Mouse (Mus musculus): ENCODE measurements around the gene Nubp2.

DNA sequence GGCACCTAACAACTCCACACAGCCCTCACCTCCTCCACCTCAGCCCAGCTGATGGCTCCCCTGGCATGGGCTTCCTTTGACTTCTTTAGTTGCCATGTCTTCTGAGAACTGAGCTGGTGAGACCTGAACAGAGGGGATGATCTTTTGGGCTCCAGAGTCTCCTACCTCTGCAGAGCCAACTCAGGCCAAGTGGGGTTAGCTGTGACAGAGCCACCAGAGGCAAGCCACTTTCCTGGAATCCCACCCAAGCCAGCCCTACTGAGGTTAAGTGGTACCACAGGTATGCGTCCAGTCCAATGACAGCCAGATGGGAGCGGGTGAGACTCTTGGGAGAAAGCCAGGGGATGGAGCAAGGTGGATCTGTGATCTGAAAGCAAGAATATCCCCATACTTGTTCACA, 7.1 kb upstream of the Nubp2 start:
- TF ChIP-seq CTCF (IDR thresholded peaks at IDR 0.05; ENCODE audit: borderline replicate concordance, extremely low read depth, insufficient read depth, insufficient read length) (no peak), POLR2A (IDR thresholded peaks at IDR 0.05; ENCODE audit: borderline replicate concordance, extremely low read depth, insufficient read depth, insufficient read length, poor library complexity, severe bottlenecking) (no peak)
